Mouse (Mus musculus) ES-Bruce4 (cell line): Measurements from ENCODE around the gene Fyb2.

Experiments used
- CTCF ChIP-seq: IDR thresholded peaks from one replicate; pipeline ENCODE4 v1.8.1; 2011; ENCODE audit warnings: low read depth, low read length
- EP300 ChIP-seq: IDR thresholded peaks from 2 replicates; pipeline ENCODE4 v1.6.1; 2011; ENCODE audit warnings: low read depth, low read length; ENCODE audit not compliant: insufficient read depth
- POLR2A ChIP-seq: IDR thresholded peaks from one replicate; pipeline ENCODE4 v1.8.1; 2011; ENCODE audit warnings: low read length; ENCODE audit not compliant: insufficient read depth

DNA sequence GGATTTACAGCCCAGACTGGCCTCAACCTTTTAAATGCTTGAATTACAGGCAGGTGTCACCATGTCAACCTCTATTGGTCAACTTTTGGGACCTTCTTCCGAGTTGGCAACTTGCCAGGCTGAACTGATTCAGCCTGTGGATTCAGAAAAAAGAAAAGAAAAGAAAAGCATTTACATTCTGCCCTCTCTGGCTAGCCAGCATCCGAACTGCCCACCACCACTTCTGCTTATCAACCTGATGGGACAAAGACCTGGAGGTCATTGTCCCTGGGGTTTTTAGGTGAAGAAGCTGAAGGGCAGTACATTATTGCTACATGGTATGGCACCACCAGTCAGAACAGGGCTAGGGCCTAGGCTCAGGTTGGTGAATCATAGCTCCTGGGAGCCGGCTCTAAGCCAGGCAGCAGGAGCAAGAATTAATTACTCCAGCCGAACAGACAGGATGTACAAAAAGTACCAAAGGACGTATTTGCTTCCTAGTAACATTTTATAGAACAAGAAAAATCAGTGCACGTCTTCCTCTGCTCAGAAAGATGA lies 1.5 kb downstream of the Fyb2 start:
- TF ChIP-seq POLR2A: no peak
- no peak for TF ChIP-seq CTCF
- no peak for TF ChIP-seq EP300
